Mouse (Mus musculus) adrenal gland, adult 2 months (tissue): ENCODE measurements around the gene Wwox. TPM values are rescaled to one million over a fixed set of nuclear protein-coding genes. Genes with fewer than 3 reads are reported as not detected.

Experiments
- DNase-seq: peaks from one replicate; pipeline ENCODE4 v3.0.0; 2021
- polyA plus RNA-seq: library from polyadenylated mRNA; depleted of rRNA; stranded (reverse); fragments of >200 nt; gene quantifications from 2 replicates; pipeline ENCODE4 v1.2.3, GENCODE M21; 2012
- total RNA-seq, 2 experiments: library from RNA; stranded (reverse); gene quantifications; 2 replicates each; pipeline ENCODE4 v1.2.3; 2021

Wwox gene
- total and polyA plus RNA-seq, 3 experiments, result 18.6 to 30.6 (median 24.5) TPM

DNA sequence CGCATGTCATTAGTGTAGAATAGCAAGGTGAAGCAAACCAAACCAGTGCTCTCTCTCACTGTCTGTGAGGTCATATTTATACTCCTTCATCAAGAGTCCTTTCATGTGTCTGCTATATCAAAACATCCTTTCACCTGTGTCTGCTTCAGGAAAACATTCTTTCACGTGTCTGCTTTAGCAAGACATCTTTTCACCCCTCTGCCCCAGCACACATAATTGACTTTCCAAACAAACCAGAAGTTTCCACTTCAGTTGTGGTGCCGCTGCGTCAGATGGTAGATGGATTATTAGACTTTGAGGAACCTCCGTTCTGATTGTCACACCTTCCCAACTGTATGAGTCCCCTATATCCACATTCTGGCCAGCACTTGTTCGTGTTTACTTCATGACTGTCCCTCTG, 429.9 kb downstream of the Wwox start:
- DNase-seq, result no peak

DNA sequence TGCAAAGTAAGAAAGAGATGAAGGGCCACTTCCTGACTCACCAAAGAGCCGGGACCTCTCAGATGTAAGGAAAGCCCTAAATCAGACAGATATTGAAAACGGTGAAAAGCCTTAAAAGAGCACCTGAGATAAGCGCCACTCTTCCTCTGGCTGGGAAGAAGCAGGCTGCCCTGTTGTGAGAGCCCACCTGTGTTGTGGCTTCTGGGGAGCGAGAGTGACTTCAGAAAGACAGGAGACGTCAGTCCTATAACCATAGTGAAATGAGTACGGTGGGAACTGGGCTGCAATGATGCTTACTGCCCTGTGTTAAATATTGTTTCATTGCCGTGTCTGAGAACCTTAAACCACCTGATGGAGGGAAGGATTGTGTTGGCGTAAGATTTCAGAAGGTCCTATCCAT, 431.0 kb downstream of the Wwox start:
- DNase-seq, result no peak

DNA sequence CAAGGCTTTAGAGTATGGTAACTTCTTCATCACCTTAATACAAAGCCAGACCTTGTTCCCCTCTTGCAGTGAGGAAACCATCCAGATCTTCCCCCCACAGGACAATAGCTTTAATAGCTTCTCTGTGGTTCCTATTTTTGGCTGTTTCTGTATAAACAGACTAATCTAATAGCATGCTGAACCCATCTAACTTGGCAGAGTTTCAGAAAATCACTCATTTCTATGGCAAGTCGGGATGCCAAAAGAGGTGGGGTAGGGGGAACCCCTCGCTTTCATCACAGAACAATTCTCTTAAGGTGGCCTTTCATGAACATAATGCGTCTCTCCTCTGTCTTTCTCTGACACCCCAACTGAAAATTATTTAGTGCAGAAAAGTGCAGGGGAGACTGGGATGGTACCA, 433.0 kb downstream of the Wwox start:
- DNase-seq, result no peak

DNA sequence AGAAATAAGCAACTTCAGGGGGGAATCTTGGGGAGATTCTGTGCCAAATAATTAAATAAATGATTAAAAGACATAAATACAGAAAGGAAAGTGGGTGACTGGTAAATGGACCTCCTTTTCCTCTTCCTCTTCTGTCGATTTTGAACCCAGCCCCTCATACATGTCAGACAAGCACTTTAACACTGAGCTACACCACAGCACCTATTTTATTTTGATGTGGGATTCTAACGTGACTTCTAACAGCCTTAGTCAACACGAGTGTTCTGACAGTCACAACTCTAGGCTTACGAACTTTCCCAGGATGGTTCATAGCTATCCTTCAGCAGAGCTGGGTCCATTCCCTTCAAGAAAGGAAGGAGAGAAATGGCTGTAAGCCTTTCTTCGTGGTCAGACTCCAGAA, 435.7 kb downstream of the Wwox start:
- DNase-seq, result no peak

DNA sequence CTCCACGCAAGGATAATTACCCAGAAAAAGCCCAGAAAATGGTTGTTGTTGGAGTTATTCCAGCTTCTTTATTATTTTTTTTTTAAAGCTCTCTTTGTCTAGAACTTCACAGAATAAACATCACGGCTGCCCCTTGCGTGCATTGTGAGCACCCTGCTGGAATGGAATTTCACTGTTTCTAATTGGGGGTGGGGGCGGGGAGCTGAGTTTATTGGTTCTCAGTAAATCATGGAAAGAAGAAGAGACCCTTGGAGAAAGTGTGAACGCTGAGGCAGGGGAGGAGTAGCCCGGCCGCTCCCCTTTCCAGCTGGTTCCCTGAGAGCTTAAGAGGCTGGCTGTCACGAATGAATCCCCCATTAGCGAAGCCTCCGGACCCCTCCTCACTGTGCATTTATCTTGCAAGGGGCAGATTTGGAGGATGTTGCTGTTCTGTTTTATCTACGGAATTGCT, 436.7 kb downstream of the Wwox start:
- no peak for DNase-seq

DNA sequence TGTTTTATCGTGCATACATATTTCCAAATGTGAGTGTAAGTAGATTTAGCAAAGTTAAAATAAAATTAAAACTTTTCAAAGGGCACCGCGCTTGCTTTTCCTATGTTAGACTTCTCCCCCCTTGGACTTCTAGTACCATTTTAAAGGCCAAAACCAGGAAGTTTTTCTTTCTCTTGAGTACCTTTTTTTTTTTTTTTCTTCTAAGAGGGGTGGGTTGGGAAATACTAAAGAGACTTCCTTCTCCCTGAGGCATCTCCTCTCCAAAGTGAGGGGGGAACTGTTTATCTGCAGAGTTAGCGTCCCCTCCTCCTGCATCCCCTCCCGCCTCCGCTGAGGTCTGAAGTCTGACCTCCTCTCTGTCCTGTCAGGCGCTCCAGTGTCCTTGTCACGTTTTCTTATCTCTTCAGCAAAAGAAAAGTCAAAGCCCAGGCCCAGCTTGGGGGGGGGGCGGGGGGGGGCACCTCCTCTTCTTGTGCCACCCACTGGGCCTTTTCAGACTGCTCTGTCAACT, 437.3 kb downstream of the Wwox start:
- DNase-seq, result peak; percentile 48

DNA sequence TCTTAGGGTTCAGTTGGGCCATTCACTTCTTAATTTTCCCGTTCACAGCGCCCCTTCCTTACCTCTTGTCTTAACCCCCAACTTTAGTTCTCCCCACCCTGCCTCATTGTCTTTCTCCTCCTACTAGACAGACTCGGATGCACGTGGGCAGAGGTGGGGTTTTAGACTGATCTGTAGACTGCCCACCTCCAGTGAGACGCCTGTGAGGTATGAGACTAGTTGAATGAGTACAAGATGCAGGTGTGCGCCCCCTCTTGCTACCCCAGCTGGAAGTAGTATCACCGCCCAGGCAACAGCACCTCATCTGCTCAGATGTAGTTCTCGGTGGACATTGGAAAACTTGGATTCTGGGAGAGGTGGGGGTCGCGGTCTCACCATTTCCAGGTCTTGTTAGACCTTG, 437.8 kb downstream of the Wwox start:
- no peak for DNase-seq

DNA sequence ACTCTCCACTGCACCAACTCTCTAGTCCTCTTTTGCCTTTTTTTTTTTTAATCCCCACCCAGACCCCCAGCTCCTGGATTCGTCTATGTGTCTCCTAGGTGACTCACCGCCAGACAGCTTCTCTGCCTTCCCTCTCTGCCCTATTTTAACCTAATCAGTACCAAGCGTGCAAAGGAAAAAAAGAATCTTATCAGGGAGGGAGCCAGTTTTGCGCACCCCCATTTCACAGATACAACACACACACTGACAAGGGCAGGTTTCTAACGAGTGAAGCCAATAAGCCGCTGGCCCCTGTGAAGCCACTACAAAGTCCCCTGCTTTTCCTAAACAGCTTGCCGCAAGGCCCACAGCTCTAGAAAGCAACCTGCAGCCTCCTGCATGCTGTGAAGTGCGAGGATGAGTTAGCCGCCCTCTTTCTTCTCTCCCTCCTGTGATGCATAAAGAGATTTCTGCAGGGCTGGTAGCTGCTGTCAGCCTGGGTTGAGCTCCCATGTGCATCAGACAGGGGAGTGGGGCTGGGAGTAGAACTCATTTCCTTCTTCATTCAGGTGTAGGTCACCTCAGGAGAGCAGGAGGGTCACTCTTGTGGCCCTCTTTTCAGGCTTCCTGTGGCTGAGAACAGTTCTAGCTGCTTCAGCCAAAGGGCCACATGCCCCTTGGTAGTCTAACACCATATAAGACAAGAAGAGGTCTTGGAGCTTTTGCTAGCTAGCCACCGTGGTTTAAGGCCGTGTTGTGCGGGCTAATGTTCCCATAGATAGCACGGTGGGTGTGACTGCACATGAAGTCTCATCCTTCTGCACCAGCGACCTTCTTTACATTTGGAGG, 439.2 kb downstream of the Wwox start:
- no peak for DNase-seq

DNA sequence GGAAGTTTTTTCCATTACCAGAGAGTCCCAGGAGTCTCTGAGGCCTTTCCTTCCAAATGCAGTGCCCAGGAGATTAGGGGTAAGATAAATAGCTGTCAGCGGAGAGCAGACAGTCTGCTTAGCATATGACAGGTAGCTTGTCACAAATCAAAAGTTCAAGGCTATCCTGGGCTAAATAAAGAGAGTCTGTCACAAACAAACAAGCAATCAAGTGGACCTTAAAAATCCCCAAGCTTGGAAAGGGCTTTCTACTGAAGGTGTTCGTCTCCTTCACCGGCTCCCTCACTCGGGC, 439.8 kb downstream of the Wwox start:
- no peak for DNase-seq

DNA sequence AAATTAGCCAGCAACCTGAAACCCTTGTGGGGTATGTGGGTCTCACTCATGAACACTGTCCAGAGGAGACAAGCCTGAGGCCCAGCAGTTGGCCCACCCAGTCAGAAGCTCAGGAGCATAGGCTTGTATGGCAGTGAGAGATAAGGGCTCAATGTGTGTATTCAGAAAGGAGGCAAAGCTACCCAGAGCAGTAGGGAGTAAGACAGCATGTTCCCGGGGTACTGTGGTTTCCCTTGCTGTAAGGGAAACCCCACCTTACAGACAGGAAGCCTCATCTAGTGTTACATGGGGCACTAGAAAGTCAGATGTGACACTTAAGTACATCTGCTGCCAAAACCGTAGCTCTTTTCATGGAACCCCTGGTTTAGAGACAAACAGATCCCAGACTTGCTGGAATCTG, 440.2 kb downstream of the Wwox start:
- DNase-seq, result no peak

DNA sequence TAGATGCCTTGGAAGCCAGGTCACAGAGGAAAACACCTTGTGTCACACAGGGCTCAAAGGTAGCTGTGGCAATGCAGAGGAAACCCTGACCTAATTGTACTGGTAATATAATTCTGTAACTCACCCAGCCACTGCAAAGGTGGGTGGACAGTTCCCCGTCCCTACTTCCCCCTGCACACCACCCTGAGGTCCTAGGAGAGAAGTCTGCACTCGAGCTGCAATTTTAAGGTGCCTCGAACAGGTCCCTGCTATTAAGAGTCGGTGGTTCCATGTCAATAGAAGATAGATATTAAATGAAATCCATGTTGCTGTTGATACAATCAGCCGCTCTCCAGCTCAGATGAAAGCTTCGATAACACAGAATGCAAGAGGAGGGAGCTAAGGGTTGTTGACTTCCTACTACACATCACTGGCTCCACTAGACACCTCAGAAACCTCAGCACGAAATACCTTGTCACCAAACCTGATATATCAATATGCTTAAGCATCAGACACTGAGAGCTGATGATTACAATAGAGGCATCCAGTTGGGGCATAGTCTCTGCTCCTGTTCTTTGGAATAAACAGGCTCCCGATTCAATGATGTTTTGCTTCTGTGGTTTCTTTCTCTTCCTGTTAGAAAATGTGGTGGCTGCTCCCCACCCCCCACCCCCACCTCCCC, 441.1 kb downstream of the Wwox start:
- DNase-seq, result no peak

DNA sequence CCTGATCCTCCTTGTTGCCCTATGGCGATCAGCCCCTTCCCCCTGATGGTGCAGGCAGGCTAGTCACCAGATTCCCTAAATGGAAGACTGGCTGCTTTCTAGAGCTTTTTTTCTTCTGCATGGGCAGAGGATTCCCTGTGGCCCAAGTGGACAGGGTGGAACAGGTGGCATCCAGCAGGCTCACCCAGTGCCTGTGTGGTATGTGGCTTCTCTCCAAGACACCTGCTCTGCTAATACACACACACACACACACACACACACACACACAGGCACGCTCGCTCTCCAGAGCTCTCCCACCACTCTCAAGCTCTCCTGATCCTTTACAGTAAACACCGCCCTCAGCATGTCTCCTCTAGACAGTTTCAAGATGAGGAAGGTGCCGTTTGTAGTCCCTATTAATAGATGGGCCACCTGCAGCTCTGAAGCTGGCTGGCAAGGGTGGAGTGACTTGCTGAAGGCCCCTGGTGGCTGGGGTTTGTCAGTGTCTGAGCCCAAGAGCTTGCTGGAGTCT, 442.5 kb downstream of the Wwox start:
- DNase-seq, result no peak

DNA sequence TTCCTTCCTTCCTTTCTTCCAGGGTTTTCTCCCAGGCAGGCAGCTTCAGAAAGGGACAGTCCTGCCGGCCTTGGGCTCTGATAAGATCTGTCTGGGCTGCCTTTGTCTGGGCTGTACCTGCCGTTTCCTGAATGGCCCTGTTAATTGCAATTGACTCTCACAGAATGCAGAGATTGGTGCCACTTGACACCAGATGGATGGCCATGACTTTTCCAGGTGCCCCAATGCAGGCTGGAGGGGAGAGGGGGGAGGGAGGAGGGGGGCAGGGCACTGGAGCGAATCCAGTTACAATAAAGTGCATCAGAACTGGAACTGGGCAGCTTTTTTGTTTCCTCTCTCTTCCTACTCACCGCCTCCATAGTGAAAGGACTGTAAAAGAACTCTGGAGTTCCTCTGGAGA, 443.0 kb downstream of the Wwox start:
- no peak for DNase-seq

DNA sequence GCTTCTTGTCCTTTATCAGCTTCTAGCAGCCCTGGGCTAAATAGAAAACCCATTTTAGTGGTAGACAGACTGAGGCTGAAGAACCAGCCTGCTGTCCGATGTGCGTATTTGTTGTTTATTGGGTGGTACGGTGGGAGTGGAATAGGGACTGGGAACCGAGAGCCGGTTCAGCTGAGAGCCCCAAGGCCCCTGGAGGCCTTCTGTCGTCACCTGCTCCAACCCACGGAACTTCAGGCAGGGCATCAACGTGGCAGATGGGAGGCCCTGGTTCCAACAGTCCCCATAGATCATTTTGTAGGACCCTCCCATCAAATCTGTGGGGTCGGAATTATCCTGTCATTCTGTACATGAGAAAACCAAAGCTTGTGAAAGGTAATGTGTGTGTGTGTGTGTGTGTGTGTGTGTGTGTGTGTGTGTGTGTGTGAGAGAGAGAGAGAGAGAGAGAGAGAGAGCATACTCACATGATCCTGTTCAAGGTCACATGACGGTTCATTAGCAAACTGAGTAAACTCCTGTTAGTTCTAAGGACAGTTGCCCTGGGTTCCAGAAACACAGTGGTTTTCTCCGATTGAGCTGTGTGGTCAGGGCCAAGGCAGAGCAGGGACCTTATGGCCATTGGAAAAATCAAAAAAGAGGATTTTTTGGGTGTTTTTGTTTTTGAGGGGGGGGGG, 443.6 kb downstream of the Wwox start:
- DNase-seq, result no peak

DNA sequence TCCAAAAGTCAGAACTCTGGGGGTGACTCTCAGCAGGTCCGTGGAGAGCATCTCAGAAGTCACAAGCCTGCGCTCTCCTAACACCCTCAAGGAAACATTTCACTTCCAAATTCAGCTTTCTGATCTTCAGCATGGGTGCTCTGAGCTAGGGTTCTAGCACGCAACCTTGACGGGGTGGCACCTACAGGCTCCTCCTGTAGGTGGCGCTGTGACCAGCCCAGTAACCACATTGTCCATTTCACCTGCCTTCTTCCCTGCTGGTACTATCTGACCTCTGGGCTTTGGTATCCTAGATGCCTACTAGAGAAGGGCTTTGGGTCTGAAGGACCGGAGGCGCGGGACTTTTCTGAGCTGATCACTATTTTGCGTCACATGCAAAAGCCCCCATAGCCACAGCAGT, 444.5 kb downstream of the Wwox start:
- no peak for DNase-seq

DNA sequence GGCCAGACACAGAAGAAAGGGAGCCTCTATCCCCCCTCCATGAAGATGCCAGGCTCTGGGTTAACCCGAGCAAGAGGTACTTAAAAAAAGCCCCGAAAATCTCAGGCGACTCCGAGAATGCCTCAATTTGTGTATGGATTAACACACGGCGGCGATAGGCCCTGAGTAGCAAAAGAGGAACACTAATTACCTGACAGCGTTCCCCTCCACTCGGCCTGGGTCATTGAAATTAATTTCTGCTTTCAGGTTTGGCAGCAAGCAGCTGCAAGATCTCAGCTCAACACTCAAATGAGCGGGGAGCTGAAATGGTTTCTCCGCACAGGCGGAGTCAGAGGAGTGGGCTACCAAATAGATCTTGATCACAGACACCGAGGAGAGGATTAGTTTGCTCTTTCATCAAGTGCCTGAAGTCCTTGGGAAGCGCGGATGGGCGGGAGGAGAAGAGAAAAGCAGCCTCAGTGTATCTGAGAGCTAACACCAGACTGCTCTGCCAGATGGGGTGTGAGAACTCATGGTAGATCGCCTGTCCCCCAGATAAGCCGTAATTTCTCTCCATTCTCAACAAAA, 445.7 kb downstream of the Wwox start:
- DNase-seq, result no peak

DNA sequence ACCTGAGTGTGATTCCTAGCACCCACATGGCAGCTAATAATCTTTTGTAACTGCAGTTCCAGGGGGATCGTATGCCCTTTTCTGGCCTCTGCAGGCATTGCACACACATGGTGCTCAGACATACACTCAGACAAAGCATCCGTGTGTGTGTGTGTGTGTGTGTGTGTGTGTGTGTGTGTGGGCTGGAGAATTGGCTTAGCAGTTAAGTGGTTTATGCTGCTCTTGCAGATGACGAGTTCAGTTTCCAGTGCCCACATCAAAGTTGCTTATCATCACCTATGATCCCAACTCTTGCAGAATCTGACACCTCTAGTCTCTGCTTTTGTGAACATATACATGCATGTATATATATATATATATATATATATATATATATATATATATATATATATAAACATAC, 448.9 kb downstream of the Wwox start:
- DNase-seq, result no peak

DNA sequence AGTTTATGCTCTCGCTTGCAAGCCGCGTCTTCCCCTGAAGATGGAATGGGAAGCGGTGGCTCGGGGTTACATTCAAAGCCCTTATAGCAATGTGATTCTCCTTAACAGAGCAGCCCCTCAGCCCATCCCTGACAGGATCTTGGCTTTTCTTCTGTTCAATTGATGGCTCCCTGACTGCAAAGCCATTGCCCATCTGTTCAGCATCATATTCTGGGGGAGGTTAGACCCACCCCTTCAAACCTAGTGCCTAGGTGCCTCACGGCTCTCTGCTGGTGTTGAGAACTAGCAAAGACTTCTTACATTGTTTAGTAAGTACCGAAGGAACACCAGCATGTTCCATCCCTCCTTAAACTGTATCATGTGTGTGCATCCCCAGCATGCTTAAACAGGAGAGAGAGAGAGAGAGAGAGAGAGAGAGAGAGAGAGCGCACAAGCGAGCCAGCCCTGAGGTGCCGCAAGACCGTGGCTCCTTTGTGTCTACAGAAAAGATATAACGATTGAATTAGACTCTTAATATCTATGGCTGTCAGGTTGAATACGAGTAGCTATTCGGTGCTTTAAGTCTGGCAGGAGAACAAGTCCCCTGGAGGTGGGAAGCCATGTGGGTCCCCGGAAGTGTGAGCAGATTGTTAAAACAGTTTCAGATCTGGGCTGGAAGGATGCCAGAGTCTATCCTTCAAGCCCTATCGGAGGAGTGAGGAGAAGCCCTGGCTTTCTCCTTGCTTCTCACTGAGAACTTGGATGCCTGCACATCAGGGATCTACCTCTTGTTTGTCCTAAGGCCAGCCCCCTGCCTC, 450.3 kb downstream of the Wwox start:
- DNase-seq, result no peak

DNA sequence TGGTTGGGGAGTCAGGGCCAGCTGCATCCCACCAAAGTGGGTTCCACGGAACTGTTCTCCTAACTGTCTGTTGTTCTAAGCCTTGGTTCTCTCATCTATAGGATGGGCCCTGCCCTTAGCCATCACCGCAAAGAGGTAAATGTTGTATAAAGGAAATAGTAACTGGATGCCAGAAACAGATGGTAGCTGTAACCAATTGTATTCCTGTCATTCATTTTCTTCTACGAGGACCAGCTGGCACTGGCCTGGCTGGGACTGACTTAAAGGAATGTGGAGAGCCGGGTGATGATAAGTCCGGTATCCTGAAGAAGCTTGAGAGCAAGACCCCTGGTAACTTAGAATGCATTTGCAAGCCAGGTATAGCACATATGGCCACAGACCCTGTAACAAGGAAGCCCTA, 451.0 kb downstream of the Wwox start:
- no peak for DNase-seq

DNA sequence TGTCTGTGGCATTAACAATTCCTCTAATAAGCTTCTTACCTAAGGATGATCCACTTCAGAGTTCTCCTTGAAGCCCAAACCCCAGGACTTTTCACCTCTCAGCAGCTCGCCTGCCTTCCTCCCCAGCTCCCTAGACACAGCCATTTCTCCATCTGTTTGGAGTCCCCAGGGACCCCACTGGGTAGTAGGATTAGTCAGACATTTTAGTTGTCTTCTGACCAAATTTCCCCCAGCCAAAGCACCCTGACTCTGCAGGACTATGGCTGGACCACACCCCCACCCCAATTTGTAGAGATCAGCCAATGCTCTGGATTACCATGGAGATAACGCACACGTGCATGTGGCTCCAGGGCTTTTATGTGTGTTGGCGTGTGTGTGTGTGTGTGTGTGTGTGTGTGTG, 451.8 kb downstream of the Wwox start:
- DNase-seq, result no peak

DNA sequence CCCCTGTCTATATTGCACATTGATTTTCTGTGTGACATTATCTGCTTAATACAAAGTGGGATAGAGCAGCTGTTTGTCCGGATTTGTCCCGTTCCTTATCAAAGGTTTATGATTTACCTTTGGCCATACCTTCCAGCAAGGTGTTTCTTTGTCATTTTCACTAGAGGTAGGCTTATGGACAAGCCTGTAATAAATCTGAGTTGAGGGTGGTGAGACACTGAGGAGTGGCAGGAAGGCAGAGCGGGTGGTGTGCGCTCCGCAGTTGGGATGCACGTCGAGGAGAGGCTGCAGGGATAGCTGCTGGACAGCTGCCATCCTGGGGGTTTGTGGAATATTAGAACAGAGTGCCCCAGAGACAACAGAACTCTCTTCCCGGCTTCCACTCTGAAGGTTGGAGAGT, 458.0 kb downstream of the Wwox start:
- no peak for DNase-seq

DNA sequence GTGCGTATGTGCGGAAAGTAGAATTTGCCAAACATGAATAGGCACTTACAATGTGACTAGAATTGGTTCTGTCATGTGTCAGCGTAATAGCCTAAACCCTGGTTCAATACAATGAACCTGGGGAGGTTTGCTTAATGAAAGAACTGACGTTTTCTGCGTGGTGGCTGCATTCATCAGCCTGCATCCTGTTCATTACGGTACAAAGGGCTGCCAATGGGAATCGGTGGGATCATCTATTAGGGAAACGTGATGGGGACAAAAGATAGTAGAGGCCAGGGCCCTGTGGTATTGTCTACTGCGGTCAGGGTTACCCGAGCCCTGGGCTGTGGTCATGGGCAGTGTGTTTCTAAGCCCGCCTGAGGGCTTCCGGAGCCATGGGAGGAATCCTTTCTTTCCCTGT, 459.7 kb downstream of the Wwox start:
- DNase-seq, result no peak
